Mouse (Mus musculus): ENCODE data around the gene Nxt1.

- TF ChIP-seq POLR2AphosphoS5 (IDR thresholded peaks at IDR 0.05; ENCODE audit: insufficient replicate concordance, low read depth, low read length): no peak
- TF ChIP-seq CTCF (IDR thresholded peaks at IDR 0.05; ENCODE audit: low read depth, low read length): no peak
- TF ChIP-seq GATA1 (IDR thresholded peaks at IDR 0.05; ENCODE audit: borderline replicate concordance, low read length): no peak
Observed at GRCm38 (mm10) chr2:148689444-148690140, 17.2 kb downstream of the Nxt1 start.

All from G1E (cell line).